Mouse (Mus musculus) heart, adult 18-20 months (tissue): Measurements from ENCODE around the gene Krtap3-3. TPM values are rescaled to one million over a fixed set of nuclear protein-coding genes. Genes with fewer than 3 reads are reported as not detected.

Experiments used
- total RNA-seq, 2 experiments: library from RNA; stranded (reverse); gene quantifications; 2 replicates each; pipeline ENCODE4 v1.2.3; 2021

Krtap3-3 gene
- total RNA-seq, 2 experiments from 2014 or later = not detected

Other genes with a start within 250 kb of the Krtap3-3 start
- gene Krt25, start 227.9 kb downstream of the Krtap3-3 start, total RNA-seq = not detected
- not detected for gene Krt26, start 212.9 kb downstream of the Krtap3-3 start, total RNA-seq
- not detected for gene Krt27, start 199.8 kb downstream of the Krtap3-3 start, total RNA-seq
- not detected for gene Krt28, start 176.0 kb downstream of the Krtap3-3 start, total RNA-seq
- gene Krt10, start 161.5 kb downstream of the Krtap3-3 start, total RNA-seq = 1 to 10 TPM; 4.1 to 5.1 TPM
- gene Krt12, start 128.6 kb downstream of the Krtap3-3 start, total RNA-seq = not detected
- gene Krt20, start 112.7 kb downstream of the Krtap3-3 start, total RNA-seq = not detected
- gene Krt23, start 57.7 kb downstream of the Krtap3-3 start, total RNA-seq = under 1 TPM in 1 of 2 experiments, not detected in 1; 0.31 TPM
- not detected for gene Krt39, start 29.5 kb downstream of the Krtap3-3 start, total RNA-seq
- not detected for gene Krt40, start 7.7 kb downstream of the Krtap3-3 start, total RNA-seq
- gene Krtap3-2, start 6.0 kb upstream of the Krtap3-3 start, total RNA-seq = not detected
- not detected for gene Gm11939, start 8.6 kb upstream of the Krtap3-3 start, total RNA-seq
- gene Krtap3-1, start 15.8 kb upstream of the Krtap3-3 start, total RNA-seq = not detected
- not detected for gene Krtap1-5, start 30.2 kb upstream of the Krtap3-3 start, total RNA-seq
- not detected for gene Krtap1-4, start 32.8 kb upstream of the Krtap3-3 start, total RNA-seq
- not detected for gene Krtap1-3, start 40.5 kb upstream of the Krtap3-3 start, total RNA-seq
- not detected for gene Krtap9-3, start 47.2 kb upstream of the Krtap3-3 start, total RNA-seq
- gene Gm11938, start 52.4 kb upstream of the Krtap3-3 start, total RNA-seq = not detected
- gene Gm11937, start 59.3 kb upstream of the Krtap3-3 start, total RNA-seq = not detected
- gene Krtap2-4, start 64.0 kb upstream of the Krtap3-3 start, total RNA-seq = not detected
- gene Gm11562, start 69.6 kb upstream of the Krtap3-3 start, total RNA-seq = not detected
- gene Krtap4-1, start 77.4 kb upstream of the Krtap3-3 start, total RNA-seq = not detected
- not detected for gene Krtap4-2, start 84.2 kb upstream of the Krtap3-3 start, total RNA-seq
- not detected for gene Krtap4-7, start 93.2 kb upstream of the Krtap3-3 start, total RNA-seq
- gene Gm11555, start 99.4 kb upstream of the Krtap3-3 start, total RNA-seq = not detected
- gene Gm11563, start 108.1 kb upstream of the Krtap3-3 start, total RNA-seq = not detected
- gene Krtap4-6, start 115.1 kb upstream of the Krtap3-3 start, total RNA-seq = not detected
- gene Gm14190, start 139.9 kb upstream of the Krtap3-3 start, total RNA-seq = not detected
- gene Gm14180, start 183.4 kb upstream of the Krtap3-3 start, total RNA-seq = not detected
- gene Gm11595, start 222.0 kb upstream of the Krtap3-3 start, total RNA-seq = not detected
- not detected for gene Krtap4-8, start 229.8 kb upstream of the Krtap3-3 start, total RNA-seq
- not detected for gene Krtap4-9, start 234.3 kb upstream of the Krtap3-3 start, total RNA-seq
- gene Gm11596, start 242.6 kb upstream of the Krtap3-3 start, total RNA-seq = not detected
- not detected for gene Gm11569, start 248.1 kb upstream of the Krtap3-3 start, total RNA-seq